Mouse (Mus musculus) liver, embryonic 11.5 days (tissue): ENCODE results near the gene Mat2a. TPM values are rescaled to one million over a fixed set of nuclear protein-coding genes. Genes with fewer than 3 reads are reported as not detected.
"Not testable (repeated sequence)": the region's sequence is repeated elsewhere in the genome, so short reads cannot be mapped to it uniquely, and the experiment has no call there.

Source experiments
- ATAC-seq: fragments of 200-750 bp; cut with Nextera tagmentation; replicated peaks from 2 replicates; pipeline ENCODE4 v1.8.0; 2017; ENCODE audit warnings: moderate number of reproducible peaks, mild to moderate bottlenecking, moderate TSS enrichment, moderate library complexity; ENCODE audit not compliant: low FRiP score
- DNase-seq: peaks from one replicate; pipeline ENCODE4 v3.0.0-alpha.2; 2017; ENCODE audit warnings: low spot score
- H3K27ac ChIP-seq: fragments of 300-500 bp; sonication (generic); 2 replicates; pipeline ENCODE4 v1.5.1; 2014; ENCODE audit warnings: mild to moderate bottlenecking, low read depth, low read length, control low read depth
- H3K27me3 ChIP-seq: fragments of 300-500 bp; sonication (generic); replicated peaks from 2 replicates; pipeline ENCODE4 v1.6.1; 2014; ENCODE audit warnings: low read length, mixed read lengths; ENCODE audit not compliant: control insufficient read depth, insufficient read depth
- H3K36me3 ChIP-seq: fragments of 300-500 bp; sonication (generic); 2 replicates; pipeline ENCODE4 v1.6.1; 2014; ENCODE audit warnings: mild to moderate bottlenecking, low read length, moderate library complexity, mixed read lengths; ENCODE audit not compliant: control insufficient read depth, insufficient read depth
- H3K4me1 ChIP-seq: fragments of 300-500 bp; sonication (generic); replicated peaks from 2 replicates; pipeline ENCODE4 v1.6.1; 2014; ENCODE audit warnings: low read length, mixed read lengths; ENCODE audit not compliant: control insufficient read depth, insufficient read depth
- H3K4me2 ChIP-seq: fragments of 300-500 bp; sonication (generic); 2 replicates; pipeline ENCODE4 v1.6.1; 2014; ENCODE audit warnings: mild to moderate bottlenecking, control low read depth, moderate library complexity
- H3K4me3 ChIP-seq: fragments of 300-500 bp; sonication (generic); 2 replicates; pipeline ENCODE4 v1.5.1; 2014; ENCODE audit warnings: low read depth, low read length, control low read depth
- H3K9ac ChIP-seq: fragments of 300-500 bp; sonication (generic); 2 replicates; pipeline ENCODE4 v1.6.1; 2014; ENCODE audit warnings: low read depth, low read length, control low read depth
- H3K9me3 ChIP-seq: fragments of 300-500 bp; sonication (generic); 2 replicates; pipeline ENCODE4 v1.6.1; 2016; ENCODE audit warnings: low read length, inconsistent platforms, mixed read lengths; ENCODE audit not compliant: control insufficient read depth
- WGBS: fragments of 180-500 bp; shearing (Covaris S2); extraction: QIAGEN DNeasy Blood & Tissue Kit; methylation state at CpG from one replicate; pipeline ENCODE4 v1.1.7; 2014; 5-methylcytosine and 5-hydroxymethylcytosine counted together
- polyA plus RNA-seq: library from polyadenylated mRNA; unstranded; fragments of >200 nt; fragmentation: Nextera tagmentation; extraction: Ambion mirVana; gene quantifications from 2 replicates; pipeline ENCODE4 v1.2.1, GENCODE M21; 2014

The Mat2a gene
- polyA plus RNA-seq, 1 experiment from 2014 or later: 426 TPM

DNA sequence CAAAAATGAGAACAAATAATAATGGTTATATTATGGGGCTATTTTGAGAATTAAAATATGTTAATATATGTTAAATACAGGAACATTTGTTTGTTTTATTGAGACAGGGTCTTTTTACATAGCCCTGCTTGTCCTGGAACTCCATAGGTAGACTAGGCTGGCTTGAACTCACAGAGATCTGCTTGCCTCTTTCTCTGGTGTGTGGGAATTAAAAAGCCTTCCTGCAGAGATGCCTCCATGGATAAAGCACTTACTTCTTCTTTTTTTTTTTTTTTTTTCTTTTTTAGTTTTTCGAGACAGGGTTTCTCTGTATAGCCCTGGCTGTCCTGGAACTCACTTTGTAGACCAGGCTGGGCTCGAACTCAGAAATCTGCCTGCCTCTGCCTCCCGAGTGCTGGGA, 39.3 kb upstream of the Mat2a start:
- H3K9me3 ChIP-seq, ATAC-seq, H3K9ac ChIP-seq, H3K4me3 ChIP-seq, H3K27me3 ChIP-seq, H3K4me1 ChIP-seq, H3K27ac ChIP-seq, H3K36me3 ChIP-seq, DNase-seq, H3K4me2 ChIP-seq: not testable (repeated sequence)
- WGBS: 86% methylated on average over 3 of the region's 3 CpGs

- Histone ChIP-seq H3K4me1 (no peaks in the 10 kb centered on the region), H3K4me3 (no peak overlapping the region), H3K27ac (no peak overlapping the region), H3K9ac (no peak overlapping the region), H3K36me3 (no peaks in the 10 kb centered on the region), H3K4me2 (no peak overlapping the region), H3K9me3 (no peaks in the 10 kb centered on the region), H3K27me3 (no peaks in the 10 kb centered on the region)
- ATAC-seq: no peak
- 87% methylated on average over 3 of the region's 3 CpGs for WGBS
- DNase-seq: no peak
These were observed 38.3 kb upstream of the Mat2a start for GRCm38 (mm10) chr6:72477621-72478020.

- H3K4me1 ChIP-seq: no peaks in the 10 kb centered on the region
- WGBS: 84% methylated on average over 5 of the region's 5 CpGs
- H3K4me2 ChIP-seq: no peak overlapping the region
- H3K36me3 ChIP-seq: no peaks in the 10 kb centered on the region
- H3K9ac ChIP-seq: no peak overlapping the region
- ATAC-seq (no peak), DNase-seq (no peak)
- H3K4me3 ChIP-seq: no peak overlapping the region
- no peak overlapping the region for H3K27ac ChIP-seq
- H3K27me3 ChIP-seq: no peaks in the 10 kb centered on the region
- no peaks in the 10 kb centered on the region for H3K9me3 ChIP-seq
These were observed 37.5 kb upstream of the Mat2a start for GRCm38 (mm10) chr6:72476836-72477235.

DNA sequence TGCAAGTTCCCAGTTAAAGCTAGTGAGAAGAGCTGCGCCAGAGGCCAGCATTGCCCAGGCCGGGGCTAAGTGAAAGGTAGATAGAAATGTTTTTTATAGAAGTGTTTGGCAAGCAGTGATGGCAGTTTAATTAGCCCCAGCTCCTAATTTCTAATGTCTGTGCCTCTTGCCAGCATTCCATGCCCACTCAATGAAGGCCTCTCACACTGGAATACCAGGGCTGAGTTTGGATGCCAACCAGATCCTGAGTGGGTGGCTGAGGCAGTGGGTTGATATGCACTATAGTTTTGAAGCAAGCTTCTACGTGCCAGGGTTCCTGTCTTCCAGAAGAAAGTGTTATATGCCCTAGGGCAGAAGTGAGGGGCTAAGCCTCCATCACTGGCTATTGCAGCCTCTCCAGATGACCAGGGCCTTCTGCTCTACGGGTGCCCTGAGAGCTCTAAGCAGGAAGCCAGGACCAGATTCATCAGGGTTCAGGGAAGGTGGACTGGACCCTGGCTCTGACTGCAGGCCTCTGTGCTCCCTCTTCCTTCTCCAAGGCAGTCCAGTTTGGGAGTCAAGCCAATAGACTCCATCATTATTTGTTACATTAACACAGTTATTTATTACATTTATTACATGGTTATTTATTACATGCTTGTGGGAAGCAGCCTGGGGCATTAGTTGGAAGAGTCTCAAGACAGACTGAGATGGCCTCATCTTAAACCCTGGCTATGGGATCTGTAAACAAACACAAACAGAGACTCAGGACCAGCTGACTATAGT, 36.0 kb upstream of the Mat2a start:
- 73% methylated on average over 4 of the region's 4 CpGs for WGBS
- H3K27ac ChIP-seq: no peak overlapping the region
- no peak overlapping the region for H3K4me3 ChIP-seq
- H3K9me3 ChIP-seq: no peaks in the 10 kb centered on the region
- no peaks in the 10 kb centered on the region for H3K4me1 ChIP-seq
- no peaks in the 10 kb centered on the region for H3K36me3 ChIP-seq
- H3K9ac ChIP-seq: no peak overlapping the region
- H3K27me3 ChIP-seq: no peaks in the 10 kb centered on the region
- DNase-seq (no peak), ATAC-seq (no peak)
- no peak overlapping the region for H3K4me2 ChIP-seq

DNA sequence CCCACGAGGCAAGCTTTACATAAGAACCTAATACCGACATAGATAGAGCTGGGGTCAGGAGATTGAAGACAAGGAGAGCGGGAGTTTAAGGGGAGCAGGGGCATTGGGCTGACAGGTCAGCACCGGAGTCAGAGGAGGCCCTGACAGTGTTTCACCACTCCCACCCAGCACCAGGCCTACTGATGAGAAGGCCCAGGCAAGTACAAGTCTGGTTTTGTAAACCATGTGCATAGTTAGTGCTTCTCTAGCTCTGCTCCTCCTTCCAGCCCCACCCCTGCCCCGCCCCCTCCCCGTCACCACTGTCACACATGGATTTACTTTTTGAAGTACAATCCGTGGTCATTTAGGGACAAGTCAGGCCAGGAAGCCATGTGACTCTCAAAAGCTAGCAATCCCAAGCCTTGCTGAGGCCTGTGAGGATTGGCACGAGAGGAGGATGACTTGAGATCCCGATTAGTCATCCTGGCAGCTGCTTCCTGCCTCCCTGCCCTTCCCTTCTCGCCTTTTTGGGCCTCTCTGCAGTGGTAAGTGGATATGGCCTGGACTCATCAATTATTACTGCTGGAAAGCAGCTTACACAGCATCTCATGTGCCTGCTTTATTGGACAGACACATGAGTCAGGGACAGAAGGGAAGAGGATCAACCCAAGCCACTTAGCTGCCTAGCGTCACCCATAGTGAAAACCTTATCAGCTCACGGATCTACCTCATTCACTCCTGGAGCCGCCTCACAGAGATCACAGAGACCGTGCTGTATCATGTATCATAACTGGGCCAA, 34.1 kb upstream of the Mat2a start:
- ATAC-seq (no peak), DNase-seq (no peak)
- H3K9me3 ChIP-seq: no peaks in the 10 kb centered on the region
- no peaks in the 10 kb centered on the region for H3K4me1 ChIP-seq
- H3K36me3 ChIP-seq: no peaks in the 10 kb centered on the region
- H3K9ac ChIP-seq: no peak overlapping the region
- no peak overlapping the region for H3K27ac ChIP-seq
- H3K4me2 ChIP-seq: no peak overlapping the region
- WGBS: 50% methylated on average over 14 of the region's 14 CpGs
- no peaks in the 10 kb centered on the region for H3K27me3 ChIP-seq
- no peak overlapping the region for H3K4me3 ChIP-seq

GRCm38 (mm10) chr6:72466171-72466570, 26.8 kb upstream of the Mat2a start:
- H3K4me1 ChIP-seq: peaks cover 4% of the 10 kb centered on the region; the same call in 1 of the 2 replicates
- H3K9me3 ChIP-seq: no peaks in the 10 kb centered on the region
- ATAC-seq (no peak), DNase-seq (no peak)
- H3K27ac ChIP-seq: no peak overlapping the region
- H3K4me3 ChIP-seq: no peak overlapping the region
- no peaks in the 10 kb centered on the region for H3K27me3 ChIP-seq
- H3K36me3 ChIP-seq: no peaks in the 10 kb centered on the region
- no peak overlapping the region for H3K4me2 ChIP-seq
- H3K9ac ChIP-seq: no peak overlapping the region
- WGBS: 87% methylated on average over 4 of the region's 4 CpGs

- H3K27ac ChIP-seq: no peak overlapping the region
- WGBS: 72% methylated on average over 8 of the region's 8 CpGs
- H3K4me2 ChIP-seq: no peak overlapping the region
- no peak for DNase-seq
- no peaks in the 10 kb centered on the region for H3K36me3 ChIP-seq
- no peak for ATAC-seq
- peaks cover 4% of the 10 kb centered on the region; the same call in 1 of the 2 replicates for H3K4me1 ChIP-seq
- no peak overlapping the region for H3K4me3 ChIP-seq
- no peaks in the 10 kb centered on the region for H3K9me3 ChIP-seq
- no peak overlapping the region for H3K9ac ChIP-seq
- no peaks in the 10 kb centered on the region for H3K27me3 ChIP-seq
These were observed 26.2 kb upstream of the Mat2a start for GRCm38 (mm10) chr6:72465361-72466157.

DNA sequence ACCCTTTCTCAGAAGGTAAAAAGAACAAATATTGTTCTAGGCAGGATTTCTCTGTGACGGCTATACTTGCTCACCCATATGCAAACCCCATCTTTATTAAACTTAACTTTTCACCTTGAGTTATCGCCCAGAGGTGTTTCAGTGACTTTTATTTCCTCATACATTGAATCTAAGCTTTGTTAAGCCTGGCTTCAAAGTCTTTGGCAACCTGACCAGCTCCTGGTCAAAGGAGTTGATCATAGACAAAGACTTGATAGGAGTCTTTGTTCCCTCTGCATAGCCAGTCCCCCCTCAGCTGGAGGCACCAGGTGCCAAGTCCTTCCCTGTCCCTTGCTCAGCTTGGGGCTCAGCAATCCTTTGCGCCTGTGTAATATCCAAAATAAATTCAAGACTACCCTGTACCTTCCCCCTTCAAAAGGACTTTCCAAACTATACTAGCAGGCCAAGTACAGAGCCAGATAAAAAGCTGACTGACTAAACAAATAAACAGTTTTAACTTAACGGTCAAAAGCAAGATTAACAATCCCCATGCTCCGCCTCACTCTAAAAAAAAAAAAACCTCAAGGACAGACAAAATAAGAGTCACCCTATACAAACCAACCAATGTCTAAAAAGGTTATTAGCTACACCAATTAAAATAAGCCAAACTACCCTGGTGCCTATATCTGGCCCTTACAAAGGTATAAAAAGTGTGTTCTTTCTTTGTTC, 23.3 kb upstream of the Mat2a start:
- WGBS: 78% methylated on average over 5 of the region's 5 CpGs
- not testable (repeated sequence) for DNase-seq, H3K36me3 ChIP-seq, H3K9me3 ChIP-seq, H3K9ac ChIP-seq, H3K27ac ChIP-seq, H3K4me2 ChIP-seq, H3K27me3 ChIP-seq, ATAC-seq, H3K4me3 ChIP-seq
- peaks cover 12% of the 10 kb centered on the region for H3K4me1 ChIP-seq
